Mouse (Mus musculus) embryonic facial prominence, embryonic 14.5 days (tissue): ENCODE data around the gene Lrrc51. TPM values are rescaled to one million over a fixed set of nuclear protein-coding genes. Genes with fewer than 3 reads are reported as not detected.

Experiments
- ATAC-seq: fragments of 200-750 bp; cut with Nextera tagmentation; 2 replicates; pipeline ENCODE4 v1.8.0; 2017; ENCODE audit warnings: low read depth, moderate number of reproducible peaks, moderate TSS enrichment
- DNase-seq: peaks from one replicate; pipeline ENCODE4 v3.0.0-alpha.2; 2015; ENCODE audit warnings: low spot score
- H3K27ac ChIP-seq: fragments of 300-500 bp; sonication (generic); replicated peaks from 2 replicates; pipeline ENCODE4 v1.5.1; 2014; ENCODE audit warnings: low read depth, mild to moderate bottlenecking, low read length, moderate library complexity
- H3K27me3 ChIP-seq: fragments of 300-500 bp; sonication (generic); replicated peaks from 2 replicates; pipeline ENCODE4 v1.6.1; 2014; ENCODE audit warnings: low read length; ENCODE audit not compliant: control insufficient read depth, insufficient read depth
- H3K36me3 ChIP-seq: fragments of 300-500 bp; sonication (generic); 2 replicates; pipeline ENCODE4 v1.6.1; 2014; ENCODE audit warnings: low read length, mixed read lengths; ENCODE audit not compliant: control insufficient read depth, insufficient read depth
- H3K4me1 ChIP-seq: fragments of 300-500 bp; sonication (generic); 2 replicates; pipeline ENCODE4 v1.6.1; 2014; ENCODE audit warnings: antibody characterized with exemption, low read length; ENCODE audit not compliant: control insufficient read depth, insufficient read depth
- H3K4me2 ChIP-seq: fragments of 300-500 bp; sonication (generic); 2 replicates; pipeline ENCODE4 v1.6.1; 2014; ENCODE audit warnings: low read depth, mild to moderate bottlenecking, low read length, moderate library complexity, mixed read lengths
- H3K4me3 ChIP-seq: fragments of 300-500 bp; sonication (generic); 2 replicates; pipeline ENCODE4 v1.5.1; 2014; ENCODE audit warnings: low read depth, mild to moderate bottlenecking, low read length
- H3K9ac ChIP-seq: fragments of 300-500 bp; sonication (generic); 2 replicates; pipeline ENCODE4 v1.6.1; 2014; ENCODE audit warnings: low read depth, mild to moderate bottlenecking, low read length, moderate library complexity, mixed read lengths
- H3K9me3 ChIP-seq: fragments of 300-500 bp; sonication (generic); 2 replicates; pipeline ENCODE4 v1.6.1; 2016; ENCODE audit warnings: low read length; ENCODE audit not compliant: control insufficient read depth
- WGBS: fragments of 180-500 bp; shearing (Covaris S2); extraction: QIAGEN DNeasy Blood & Tissue Kit; methylation state at CpG from one replicate; pipeline ENCODE4 v1.1.7; 2014; 5-methylcytosine and 5-hydroxymethylcytosine counted together
- microRNA-seq: library from miRNA; unstranded; fragments of <30 nt; microRNA quantifications from one replicate; pipeline ENCODE4, GENCODE M21; 2016; ENCODE audit warnings: borderline number of aligned reads
- polyA plus RNA-seq: library from polyadenylated mRNA; unstranded; fragments of >200 nt; fragmentation: Nextera tagmentation; extraction: Ambion mirVana; gene quantifications from 2 replicates; pipeline ENCODE4 v1.2.1, GENCODE M21; 2014

The Lrrc51 gene
- polyA plus RNA-seq, 1 experiment from 2014 or later = 14.2 TPM

- no peak overlapping the region for H3K9ac ChIP-seq
- 67% methylated on average over 13 of the region's 13 CpGs for WGBS
- no peaks in the 10 kb centered on the region for H3K36me3 ChIP-seq
- H3K4me2 ChIP-seq = no peak overlapping the region
- H3K4me3 ChIP-seq = no peak overlapping the region
- no peaks in the 10 kb centered on the region for H3K9me3 ChIP-seq
- no peak overlapping the region for H3K27ac ChIP-seq
- H3K4me1 ChIP-seq = no peaks in the 10 kb centered on the region
- DNase-seq (peak; percentile 13), ATAC-seq (no peak)
- H3K27me3 ChIP-seq = no peaks in the 10 kb centered on the region
These were observed 65.2 kb downstream of the Lrrc51 start for GRCm38 (mm10) chr7:101868241-101869162.

- Histone ChIP-seq H3K27ac (no peak overlapping the region), H3K36me3 (no peaks in the 10 kb centered on the region), H3K27me3 (no peaks in the 10 kb centered on the region), H3K4me3 (no peak overlapping the region), H3K9ac (no peak overlapping the region), H3K4me1 (no peaks in the 10 kb centered on the region), H3K9me3 (no peaks in the 10 kb centered on the region), H3K4me2 (no peak overlapping the region)
- 95% methylated on average over 4 of the region's 4 CpGs for WGBS
- no peak for DNase-seq
- ATAC-seq = no peak
These were observed 66.2 kb downstream of the Lrrc51 start for GRCm38 (mm10) chr7:101867482-101867881.

- H3K27ac ChIP-seq = no peak overlapping the region
- no peaks in the 10 kb centered on the region for H3K36me3 ChIP-seq
- WGBS = 82% methylated on average over 11 of the region's 11 CpGs
- H3K4me2 ChIP-seq = no peak overlapping the region
- H3K4me3 ChIP-seq = no peak overlapping the region
- ATAC-seq (no peak), DNase-seq (no peak)
- no peaks in the 10 kb centered on the region for H3K9me3 ChIP-seq
- H3K9ac ChIP-seq = no peak overlapping the region
- no peaks in the 10 kb centered on the region for H3K4me1 ChIP-seq
- no peaks in the 10 kb centered on the region for H3K27me3 ChIP-seq
These were observed 67.0 kb downstream of the Lrrc51 start for GRCm38 (mm10) chr7:101866491-101867265.

GRCm38 (mm10) chr7:101863415-101863814 is 70.3 kb downstream of the Lrrc51 start, which contains the start of gene Anapc15:
TSS of gene Anapc15 (plus strand) at chr7:101863715.
- no peak within 1 kb of the TSS for H3K4me2 ChIP-seq
- H3K36me3 ChIP-seq = no peaks in the 10 kb centered on the region
- H3K4me3 ChIP-seq = no peak within 1 kb of the TSS
- H3K27me3 ChIP-seq = no peaks in the 10 kb centered on the region
- no peak within 1 kb of the TSS for H3K9ac ChIP-seq
- no peaks in the 10 kb centered on the region for H3K9me3 ChIP-seq
- no peaks in the 10 kb centered on the region for H3K4me1 ChIP-seq
- ATAC-seq (no peak), DNase-seq (no peak)
- no peak within 1 kb of the TSS for H3K27ac ChIP-seq
- WGBS = 60% methylated on average over 3 of the region's 3 CpGs

Small RNAs within 50 kb of the gene (microRNA-seq; reads per million reads assigned to microRNA genes)
- gene Gm22655 = not detected

Other genes with a start within 250 kb of the Lrrc51 start
- 1.5 and 1.7 TPM in 2 replicates for gene Phox2a, start 115.6 kb downstream of the Lrrc51 start, polyA plus RNA-seq
- 34.3 and 36.2 TPM in 2 replicates for gene Inppl1, start 95.7 kb downstream of the Lrrc51 start, polyA plus RNA-seq
- 3.9 and 4.0 TPM in 2 replicates for gene Folr2, start 76.7 kb downstream of the Lrrc51 start, polyA plus RNA-seq
- 60.8 and 62.0 TPM in 2 replicates for gene Anapc15, start 70.2 kb downstream of the Lrrc51 start, polyA plus RNA-seq
- gene Folr1, start 63.1 kb downstream of the Lrrc51 start, polyA plus RNA-seq = 1.4 and 4.5 TPM in 2 replicates
- gene Lamtor1, start 28.0 kb downstream of the Lrrc51 start, polyA plus RNA-seq = 147 and 160 TPM in 2 replicates
- 0.22 and 0.37 TPM in 2 replicates for gene Tomt, start 27.5 kb downstream of the Lrrc51 start, polyA plus RNA-seq
- 88.9 and 97.8 TPM in 2 replicates for gene Numa1, start 216 bp upstream of the Lrrc51 start, polyA plus RNA-seq
- gene Il18bp, start 84.8 kb upstream of the Lrrc51 start, polyA plus RNA-seq = 2.0 and 3.0 TPM in 2 replicates
- gene Rnf121, start 131.6 kb upstream of the Lrrc51 start, polyA plus RNA-seq = 33.5 TPM in 2 replicates
- 14.5 and 17.5 TPM in 2 replicates for gene Xndc1, start 131.6 kb upstream of the Lrrc51 start, polyA plus RNA-seq
- gene Xntrpc, start 131.8 kb upstream of the Lrrc51 start, polyA plus RNA-seq = 0.84 and 1.6 TPM in 2 replicates
- gene Trpc2, start 149.2 kb upstream of the Lrrc51 start, polyA plus RNA-seq = 0.25 TPM in 1 of 2 replicates, not detected in the other
- gene Art1, start 167.8 kb upstream of the Lrrc51 start, polyA plus RNA-seq = 32.0 and 32.2 TPM in 2 replicates
- gene Art5, start 175.6 kb upstream of the Lrrc51 start, polyA plus RNA-seq = 2.9 and 3.5 TPM in 2 replicates
- 0.10 TPM in 1 of 2 replicates, not detected in the other for gene Chrna10, start 182.9 kb upstream of the Lrrc51 start, polyA plus RNA-seq